Mouse (Mus musculus) right cerebral cortex, postnatal 10 days (tissue): ENCODE measurements around the gene Bcl2.

Experiments
- DNase-seq, 2 experiments: peaks; one replicate each; pipeline ENCODE4 v3.0.0; 2021; ENCODE audit warnings: low spot score in 2 of 2

Bcl2 gene

DNA sequence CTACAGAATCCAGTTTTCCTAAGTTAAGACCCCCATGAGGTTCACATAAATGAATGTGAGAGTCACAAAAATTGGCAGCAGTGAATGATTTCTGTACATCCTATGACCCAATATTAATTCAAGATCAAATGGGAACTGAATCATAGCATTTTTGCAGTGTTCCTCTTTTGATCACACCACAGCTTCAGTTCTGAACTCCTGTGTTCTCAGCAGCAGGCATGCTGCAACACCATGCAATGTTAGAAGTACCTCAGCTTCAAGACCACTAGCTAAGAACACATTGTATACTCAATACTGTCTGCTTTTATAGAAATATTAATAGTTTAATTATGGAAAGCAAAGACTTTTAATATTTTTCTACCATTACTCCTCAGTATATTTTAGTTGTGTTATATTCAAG, 85.8 kb downstream of the Bcl2 start:
- no peak for DNase-seq

DNA sequence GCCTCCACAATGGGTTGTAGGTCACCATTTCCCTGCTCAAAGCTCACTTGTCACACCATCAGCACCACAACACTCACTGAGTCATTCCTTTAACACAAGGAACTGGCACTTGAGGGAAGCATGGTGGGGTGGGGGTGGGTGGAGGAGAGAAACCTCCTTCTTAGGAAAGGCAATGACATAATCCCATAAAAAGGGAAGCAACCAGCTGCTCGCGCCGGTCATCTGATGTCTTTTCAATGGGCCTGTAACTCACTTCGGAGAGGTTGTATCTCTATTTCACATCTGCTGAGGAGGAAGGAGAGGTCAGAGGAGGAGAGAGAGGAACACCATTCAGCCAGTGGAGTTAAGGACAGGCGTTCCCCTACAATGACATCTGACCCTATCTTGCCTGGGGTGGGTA, 86.8 kb downstream of the Bcl2 start:
- no peak for DNase-seq

DNA sequence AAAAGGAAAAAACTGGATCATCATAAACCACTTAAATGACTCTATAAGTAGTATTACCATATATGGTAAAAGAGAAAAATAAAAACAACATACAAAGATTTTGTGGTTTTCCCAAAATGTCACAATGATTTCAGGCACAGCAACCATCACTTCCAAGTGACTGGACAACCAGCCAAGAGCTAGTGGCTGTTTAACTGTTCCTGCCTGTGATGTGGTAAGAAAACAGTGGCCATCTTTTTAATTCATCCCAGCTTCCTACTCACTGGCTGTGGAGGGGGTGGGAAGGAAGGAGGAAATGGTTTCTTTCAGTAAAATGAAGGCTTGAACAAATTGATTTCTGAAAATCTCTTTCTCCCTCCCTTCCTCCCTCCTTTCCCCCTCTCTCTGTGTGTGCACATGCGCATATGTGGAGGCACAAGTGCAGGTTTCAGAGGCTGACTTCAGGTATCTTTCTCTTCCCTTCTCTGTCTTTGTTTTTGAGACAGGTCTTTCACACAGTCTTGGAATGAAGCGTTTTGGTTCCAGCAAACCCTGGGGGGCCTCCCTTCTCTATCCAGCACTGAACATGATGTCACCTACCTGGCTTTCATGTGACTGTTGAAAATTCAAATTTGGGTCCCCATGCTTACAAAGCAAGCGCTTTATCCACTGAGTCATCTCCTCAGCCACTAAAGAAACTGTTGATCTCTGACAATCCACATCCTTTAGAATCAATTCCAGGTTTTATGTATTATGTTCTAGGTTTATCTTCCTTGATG, 93.7 kb downstream of the Bcl2 start:
- DNase-seq, result no peak

DNA sequence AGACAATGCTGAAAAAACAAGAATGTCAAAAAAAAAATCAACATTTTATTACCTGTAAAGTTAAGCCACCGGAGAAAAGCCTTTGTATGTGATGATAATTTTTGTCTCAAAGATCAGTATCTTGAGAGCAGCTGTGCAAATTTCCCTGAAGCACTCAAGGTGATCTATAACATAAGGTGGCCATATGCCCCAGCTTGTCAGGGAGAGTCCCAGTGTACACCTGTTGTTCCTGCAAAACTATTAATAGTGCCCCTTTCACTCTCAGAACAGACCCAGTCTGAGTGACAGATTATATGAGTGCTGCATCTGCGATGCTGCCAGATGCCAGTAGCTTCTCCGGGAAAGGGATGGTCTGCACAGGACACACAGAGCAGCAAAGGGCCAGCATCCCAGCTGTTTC, 95.3 kb downstream of the Bcl2 start:
- no peak for DNase-seq

DNA sequence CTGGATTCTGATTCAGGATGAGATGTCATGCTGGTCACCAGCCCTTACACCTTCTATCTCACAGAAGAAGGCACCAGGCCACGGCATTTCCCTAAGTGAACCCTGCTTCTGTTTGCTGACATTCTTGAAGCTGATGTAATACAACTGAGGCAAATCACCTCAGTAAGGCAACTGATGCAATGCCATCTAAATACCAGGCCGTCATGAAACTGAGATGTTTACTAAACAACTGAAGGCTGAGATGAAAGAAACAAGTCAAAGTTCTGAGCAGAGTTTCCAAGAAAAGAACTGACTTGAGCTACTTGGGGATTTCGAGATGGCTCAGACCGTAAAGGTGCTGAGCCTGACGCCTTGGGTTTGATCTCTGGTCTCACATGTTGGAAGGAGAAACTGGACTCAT, 97.1 kb downstream of the Bcl2 start:
- no peak for DNase-seq

DNA sequence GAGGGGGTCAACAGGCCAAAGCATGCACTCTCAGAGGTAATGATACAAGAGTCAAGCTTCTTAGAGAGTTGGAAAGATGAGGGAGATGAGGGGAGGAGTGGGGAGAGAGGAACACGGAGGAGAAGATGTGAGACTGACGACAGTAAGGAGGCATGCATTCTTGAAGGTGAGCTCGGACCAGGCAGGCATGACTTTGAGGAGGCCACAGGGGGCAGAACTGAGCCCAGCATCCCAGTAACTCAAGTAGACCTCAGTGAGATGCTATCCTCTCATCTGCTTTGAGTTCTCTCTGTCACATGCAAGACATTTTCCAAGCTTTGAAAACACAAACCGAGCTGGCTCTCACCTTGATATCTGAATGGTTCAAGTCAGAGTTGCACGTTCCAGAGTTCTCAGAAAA, 100.7 kb downstream of the Bcl2 start:
- DNase-seq, result no peak

DNA sequence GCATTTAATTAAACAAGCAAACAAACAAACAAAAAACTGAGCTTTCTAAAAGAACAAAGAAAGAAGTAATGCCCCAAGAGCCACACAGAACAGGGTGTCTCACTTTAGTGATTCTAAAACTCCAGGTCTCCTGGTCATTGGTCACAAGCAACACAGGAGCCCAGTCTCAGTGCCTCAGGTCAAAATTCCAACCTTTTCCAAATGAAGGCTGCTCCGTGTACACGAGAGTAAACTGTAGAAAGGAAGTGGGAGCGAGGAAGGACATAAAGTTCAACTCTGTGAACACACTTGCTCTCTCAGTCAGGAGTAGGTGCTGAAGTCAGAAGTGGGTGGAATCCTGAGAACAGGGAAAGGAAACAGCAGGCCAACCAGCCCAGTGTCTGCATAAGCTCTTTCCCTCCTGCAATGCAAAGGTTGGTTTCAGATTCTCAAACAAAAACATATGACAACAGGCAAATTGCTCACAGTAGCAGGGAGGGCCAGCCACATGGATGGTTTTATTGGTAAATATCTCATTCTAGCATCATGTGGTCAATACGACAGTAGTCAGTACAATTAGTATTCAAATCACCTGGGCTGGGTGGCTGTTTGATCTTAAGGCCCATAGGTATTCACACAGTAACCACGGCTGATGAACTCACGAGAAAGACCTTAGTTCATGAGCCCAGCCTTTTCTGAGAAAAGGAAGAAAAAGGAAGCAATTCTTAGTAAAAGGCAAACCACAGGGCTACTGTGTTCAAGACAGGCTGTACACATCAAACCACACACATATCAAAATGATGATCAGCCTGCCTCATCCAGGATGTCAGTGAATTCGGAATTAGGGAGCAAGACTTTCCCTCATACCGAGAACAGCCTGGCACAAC, 101.7 kb downstream of the Bcl2 start:
- DNase-seq, result no peak

DNA sequence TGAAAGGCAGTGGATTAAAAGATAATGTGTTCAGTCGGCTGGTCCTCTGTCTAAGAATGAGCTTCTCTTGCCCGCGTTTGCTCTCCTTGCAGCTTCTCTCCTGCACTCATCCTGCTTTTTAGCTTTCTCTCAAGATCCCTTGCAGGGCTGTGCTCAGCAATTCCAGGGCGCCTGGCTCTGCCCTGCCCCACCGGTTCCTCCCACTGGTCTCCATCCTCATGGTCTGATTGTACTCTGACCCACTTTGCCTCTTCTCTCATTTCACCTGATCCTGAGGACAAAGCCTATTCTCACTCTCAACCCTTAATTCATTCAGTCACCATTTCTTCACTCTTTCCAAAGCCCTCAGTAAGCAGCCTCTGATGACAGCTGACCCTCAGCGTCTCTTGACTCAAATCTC, 102.8 kb downstream of the Bcl2 start:
- DNase-seq, result no peak

DNA sequence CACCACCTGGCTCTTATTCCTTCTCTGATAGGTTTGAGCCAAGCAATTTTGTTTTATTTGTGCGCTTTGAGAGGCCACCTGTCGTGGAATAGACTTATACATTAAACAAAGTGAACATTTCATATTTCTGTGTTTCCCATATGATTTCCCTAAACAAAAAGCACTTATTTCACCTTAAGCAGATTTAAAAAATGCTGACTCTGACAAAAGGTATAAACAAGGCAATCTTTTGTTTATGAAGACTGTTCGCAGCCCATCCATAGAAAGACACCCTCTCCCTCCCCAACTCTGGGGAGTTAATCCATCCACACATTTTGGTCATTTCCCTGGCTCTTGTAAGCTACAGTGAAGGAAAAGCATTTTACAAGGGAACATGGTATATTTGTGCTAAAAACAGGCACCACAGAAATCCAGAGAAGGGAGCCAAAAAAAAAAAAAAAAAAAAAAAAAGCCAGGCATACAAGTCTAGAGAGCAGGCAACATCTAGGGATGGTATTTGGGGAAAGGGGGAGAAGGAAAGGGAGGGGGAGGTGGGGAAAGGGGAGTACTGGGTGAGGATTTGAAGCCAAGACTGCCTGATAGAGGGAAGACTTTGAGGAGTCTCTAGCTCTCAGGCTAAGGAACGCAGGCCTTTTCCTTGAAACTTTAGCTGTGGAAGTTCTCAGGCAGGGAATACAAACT, 105.8 kb downstream of the Bcl2 start:
- no peak for DNase-seq

DNA sequence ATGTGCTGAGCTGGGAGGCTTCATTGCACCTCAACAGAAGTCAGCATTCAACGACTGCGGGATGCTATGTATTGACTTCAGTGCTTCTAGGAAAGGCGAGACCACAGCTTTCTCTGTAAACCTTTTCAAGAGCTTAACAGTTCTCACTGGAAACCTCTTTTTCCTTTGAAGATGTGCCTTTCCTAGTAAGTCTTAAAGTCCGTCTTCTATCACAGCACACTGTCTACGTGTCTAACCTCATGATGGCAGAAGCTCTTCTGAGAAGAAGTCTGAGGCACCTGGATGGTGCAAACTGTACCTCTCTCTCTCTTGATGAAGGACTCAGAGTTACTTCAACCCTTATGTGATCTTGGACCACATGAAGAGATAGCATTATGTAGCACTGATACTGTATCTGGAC, 107.1 kb downstream of the Bcl2 start:
- no peak for DNase-seq

DNA sequence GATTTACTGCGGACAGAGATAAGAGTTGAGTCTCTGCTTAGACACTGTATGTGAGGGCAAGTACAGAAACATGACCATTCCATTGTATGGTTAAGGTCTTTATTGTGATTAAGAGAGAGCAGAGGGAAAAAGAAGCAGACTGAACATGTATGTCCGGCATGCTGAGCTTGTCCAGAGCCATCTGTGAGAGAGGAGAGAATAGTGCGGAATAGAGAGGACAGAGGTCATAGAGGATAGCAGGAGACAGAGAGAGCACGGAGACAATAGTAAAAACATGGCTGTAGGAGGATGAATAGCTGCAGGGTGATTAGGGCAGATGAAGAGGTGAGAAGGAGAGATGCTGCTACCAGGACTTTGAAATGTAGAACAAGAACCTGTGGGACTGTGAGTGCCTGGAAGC, 110.7 kb downstream of the Bcl2 start:
- no peak for DNase-seq

DNA sequence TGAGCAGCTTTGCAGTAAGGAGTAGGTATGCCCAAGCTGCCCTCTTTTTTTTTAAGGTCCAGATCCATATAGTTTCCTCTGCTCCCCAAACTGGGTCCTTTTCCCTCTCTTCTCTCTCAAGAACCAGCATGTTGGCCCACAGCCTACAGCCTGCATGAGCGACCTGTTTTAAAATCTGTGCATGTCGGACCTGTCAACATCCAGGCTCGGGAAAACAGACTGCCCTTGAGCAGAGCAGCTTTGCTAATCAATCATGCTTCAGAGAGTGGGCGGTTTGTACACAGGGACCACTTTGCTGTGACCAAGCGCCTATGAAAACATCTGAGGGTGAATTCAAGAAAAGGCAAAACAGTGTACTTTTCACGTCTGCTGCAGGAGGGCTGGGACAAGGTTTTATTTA, 111.1 kb downstream of the Bcl2 start:
- DNase-seq, result peak; percentile 68 to 75

DNA sequence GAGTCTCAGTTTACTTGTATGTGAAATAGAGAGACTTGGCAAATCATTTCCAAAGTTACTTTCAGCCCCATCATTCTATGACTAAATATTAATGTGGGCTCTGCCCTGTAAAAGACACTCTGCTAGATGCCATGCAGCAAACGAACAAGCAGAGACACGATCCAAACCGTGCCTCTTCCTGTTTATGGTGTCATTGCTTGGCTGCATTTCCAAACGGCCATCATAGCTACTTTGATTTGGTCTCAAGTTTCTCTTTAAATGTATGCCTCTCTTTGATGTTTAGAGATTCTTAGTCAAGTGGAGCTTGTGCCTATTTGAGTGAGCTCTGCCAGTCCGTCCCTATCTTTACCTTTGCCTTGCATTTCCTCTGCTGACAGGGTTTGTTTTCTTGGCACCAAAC, 111.5 kb downstream of the Bcl2 start:
- no peak for DNase-seq

DNA sequence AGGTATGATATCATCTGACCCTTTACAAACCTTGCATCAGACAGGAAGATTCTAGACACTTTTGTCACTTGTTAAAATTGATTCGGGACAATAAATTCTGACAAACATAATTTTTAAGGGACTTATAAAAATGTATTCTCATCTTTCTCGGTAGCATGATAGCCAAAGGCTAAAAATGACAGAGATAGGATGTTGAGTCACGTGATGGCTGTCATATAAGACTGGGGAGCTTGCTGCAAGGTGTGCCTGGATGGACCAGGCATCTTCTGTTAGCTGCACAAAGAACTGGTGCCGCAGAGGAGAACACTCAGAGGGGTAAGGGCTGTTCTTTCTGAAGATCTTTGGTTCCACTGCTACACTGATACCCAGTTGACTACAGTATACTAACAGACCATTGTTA, 112.8 kb downstream of the Bcl2 start:
- no peak for DNase-seq

DNA sequence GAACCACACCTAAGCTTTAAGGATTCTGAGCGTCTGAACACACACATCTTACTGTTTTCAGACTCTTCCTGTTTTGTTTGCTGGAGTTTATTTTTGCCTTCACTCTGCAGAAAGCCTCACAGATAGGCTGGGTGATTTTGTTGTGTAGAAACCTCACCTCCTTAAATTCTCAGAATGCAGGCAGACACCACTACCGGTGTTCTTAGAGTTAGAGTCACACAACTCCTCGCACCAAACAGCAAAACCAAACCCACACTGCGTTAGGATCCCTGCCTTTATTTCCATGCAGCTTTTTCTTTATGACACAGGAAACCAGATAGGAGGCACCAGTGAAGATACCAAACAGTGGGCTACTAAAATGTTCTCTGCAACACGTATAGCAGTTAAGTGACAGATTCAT, 113.2 kb downstream of the Bcl2 start:
- no peak for DNase-seq

DNA sequence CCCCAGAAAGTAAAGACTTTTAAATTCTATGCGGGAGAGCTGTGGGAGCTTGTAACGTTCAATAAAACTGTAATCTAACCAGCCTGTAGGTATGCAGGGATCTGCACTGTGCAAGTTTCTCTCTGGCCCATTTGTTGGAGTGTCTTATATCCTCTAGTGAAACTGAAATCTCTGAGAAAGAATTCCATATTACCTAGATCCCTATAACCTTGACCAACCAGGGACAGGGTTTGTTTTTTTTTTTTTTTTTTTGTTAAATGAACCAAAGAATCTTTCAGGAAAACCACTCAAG, 115.8 kb downstream of the Bcl2 start:
- no peak for DNase-seq

DNA sequence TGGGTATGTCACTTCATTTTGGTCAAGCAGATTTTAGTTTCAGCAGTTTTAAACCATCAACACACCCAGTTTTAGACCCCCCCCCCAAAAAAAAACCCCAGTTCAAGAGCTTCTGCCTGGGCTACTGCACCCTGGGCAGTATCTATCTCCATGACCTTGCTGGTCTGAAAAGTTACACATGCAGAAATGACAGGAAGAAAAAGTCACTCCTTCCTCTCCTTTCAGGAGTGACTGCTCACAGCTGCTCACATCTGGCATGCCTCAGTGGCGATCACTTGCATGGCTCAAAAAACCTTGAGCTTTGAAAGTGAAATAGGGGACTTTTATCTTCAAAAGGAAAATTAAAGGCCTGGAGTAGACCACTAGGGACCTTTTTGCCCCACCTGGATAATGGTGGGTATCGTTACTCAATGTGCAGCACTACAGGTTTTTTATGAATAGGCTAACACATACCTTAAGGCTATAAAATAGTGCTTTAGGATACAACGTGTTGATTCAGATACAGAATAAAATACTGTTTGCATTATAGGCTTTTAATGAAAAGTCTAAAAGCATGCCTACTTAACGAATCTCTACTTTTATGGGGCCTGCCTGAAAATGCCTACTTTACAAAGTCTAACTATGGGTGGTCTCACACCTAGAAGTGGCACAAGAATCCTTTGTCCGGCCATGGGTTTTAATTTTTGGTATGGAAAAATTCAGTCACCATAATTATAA, 116.3 kb downstream of the Bcl2 start:
- DNase-seq, result no peak

DNA sequence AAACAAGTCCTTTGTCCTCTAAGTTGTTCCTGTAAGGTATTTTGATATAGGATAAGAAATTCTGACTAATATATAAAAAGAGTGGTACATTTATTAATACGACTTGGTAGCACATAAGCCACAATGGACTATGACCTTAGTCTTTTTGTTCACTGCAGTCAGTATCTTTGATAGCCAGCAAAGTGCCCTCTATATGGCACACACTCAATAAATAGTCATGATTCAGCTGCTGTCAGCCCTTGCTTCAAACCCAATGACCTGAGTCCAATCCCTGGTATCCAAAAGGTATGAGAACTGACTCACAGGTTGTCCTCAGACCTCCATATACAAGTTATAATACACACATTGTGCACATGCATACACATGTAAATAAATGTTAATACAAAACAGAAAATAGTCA, 117.7 kb downstream of the Bcl2 start:
- DNase-seq, result no peak

DNA sequence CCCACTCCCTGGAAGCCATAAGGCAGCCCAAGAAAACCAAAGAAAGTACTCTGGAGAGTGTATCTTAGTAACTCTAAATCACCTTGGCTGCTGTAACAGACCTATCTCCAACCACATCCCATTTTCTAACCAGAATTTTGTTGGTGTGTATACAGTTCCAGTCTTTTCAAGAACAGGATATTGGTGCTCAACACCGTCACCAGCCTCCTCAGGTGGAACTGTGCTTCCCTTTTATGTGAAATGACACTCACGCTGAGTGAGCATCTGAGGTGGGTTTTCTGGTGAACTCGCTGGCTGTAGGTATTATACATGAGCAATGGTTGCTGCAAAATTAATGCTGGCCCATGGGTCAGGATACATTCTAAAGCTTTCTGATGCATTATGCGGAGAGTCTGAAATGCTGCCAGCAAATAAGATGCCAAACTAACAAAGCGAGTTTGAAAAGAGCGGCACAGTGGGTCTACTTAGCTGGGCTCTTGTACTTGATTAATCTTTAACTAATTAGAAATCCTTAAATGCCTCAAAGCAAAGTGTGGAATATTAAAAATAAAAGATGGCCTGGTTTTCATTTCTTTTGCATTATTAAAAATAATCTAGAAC, 118.7 kb downstream of the Bcl2 start:
- DNase-seq, result no peak

DNA sequence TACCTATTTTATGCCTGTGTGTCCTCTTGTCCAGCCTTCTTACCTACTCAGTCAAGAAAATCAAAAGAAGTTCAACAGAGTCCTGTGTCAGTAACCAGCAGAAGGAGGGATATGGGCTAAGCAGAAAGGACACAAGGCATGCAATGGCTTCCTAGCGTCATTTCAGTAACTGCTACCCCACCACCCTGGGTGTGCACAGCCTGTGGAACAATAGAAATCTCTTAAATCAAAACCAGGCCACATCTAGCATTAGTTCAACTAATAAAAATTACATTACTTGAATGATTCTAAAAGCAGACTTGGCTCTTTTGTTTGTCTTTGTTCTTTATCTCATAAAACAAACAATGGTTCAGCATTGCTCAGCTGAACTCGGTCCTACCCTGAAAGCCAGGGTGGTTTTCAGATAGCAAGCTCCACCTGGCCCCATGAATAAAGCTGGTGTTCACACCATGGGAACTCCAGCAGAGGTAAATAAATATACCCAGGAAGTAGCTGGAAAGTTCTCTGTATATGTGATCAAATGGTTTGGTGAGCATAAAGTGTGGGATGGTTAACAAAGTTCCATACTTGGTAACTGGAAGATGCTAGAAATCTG, 122.8 kb downstream of the Bcl2 start:
- no peak for DNase-seq

DNA sequence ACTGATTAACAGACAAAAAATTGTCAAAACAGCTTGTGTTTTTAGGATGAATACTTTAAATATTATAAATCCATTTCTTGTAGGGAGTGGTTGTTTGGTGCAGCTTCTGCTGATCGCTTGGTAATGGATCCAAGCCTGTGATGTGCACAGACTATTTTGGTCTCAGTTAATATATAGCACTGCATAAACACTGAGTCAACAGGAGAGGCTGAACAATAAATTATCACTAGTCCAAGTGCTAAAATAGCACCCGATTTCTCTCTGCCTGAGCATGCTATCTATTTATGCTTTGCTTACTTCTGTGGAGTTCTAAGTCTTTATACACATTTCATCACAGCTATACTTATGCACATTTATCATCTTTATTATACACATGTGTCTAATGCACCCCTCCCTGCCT, 124.9 kb downstream of the Bcl2 start:
- no peak for DNase-seq
